21 mouse cellular contexts compared by ENCODE assay signal in the genomic region with DNA sequence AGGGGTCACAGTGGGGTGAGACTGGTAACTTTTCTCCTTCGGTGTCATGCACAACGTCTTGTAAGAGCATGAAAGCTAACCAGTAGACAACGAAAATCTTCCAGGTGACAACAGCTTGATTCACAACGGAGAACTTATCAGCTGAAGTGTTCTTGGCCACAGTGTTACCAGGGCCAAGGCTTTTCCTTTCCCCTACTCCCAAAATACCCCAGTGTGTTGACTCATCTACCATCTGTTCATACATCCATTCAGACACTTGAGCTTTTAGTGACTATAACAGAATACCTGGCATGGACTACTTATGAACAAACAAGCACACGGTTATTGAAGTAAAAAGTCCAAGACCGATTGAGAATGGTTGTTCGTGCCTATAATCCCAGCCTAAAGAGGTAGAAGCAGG.
DNase-seq lines count a peak whose midpoint lies in the region; ATAC-seq and TF ChIP-seq lines count a peak whose summit lies in the region.
"Had no signal": no experiment of that assay in that cellular context is flagged by ENCODE, and none has a peak within 500 bp of the region (broad histone marks: within the 10 kb centered on the region; RNA-seq: fewer than 3 reads in every experiment).

No protein-coding gene starts in this region.

- no peak overlapping the region for H3K9ac ChIP-seq in forebrain, embryonic 16.5 days (replicated peaks; ENCODE audit: low read depth, low read length)
- H3K9ac ChIP-seq: embryonic facial prominence, embryonic 12.5 days; forebrain, embryonic 15.5 days; heart, embryonic 13.5 days; hindbrain, embryonic 12.5 days had no signal

- no peak for TF ChIP-seq CTCF in cerebellum, adult 2 months (IDR thresholded peaks at IDR 0.05; ENCODE audit: borderline replicate concordance, insufficient read depth, low read depth, low read length)

- no peak for ATAC-seq in forebrain, embryonic 16.5 days
- ATAC-seq: activated CD4-positive, CD25-positive, alpha-beta regulatory T cell, adult 4 months; forebrain, embryonic 15.5 days; hindbrain, embryonic 16.5 days; inflammation-experienced regulatory T-cells, adult 6 months; intestine, postnatal 0 days had no signal

- peaks cover 14% of the 10 kb centered on the region; the same call in 1 of the 2 replicates for H3K4me1 ChIP-seq in cerebellum, adult 2 months (ENCODE audit: control insufficient read depth, insufficient read depth, low read length)
- H3K4me1 ChIP-seq in forebrain, embryonic 16.5 days (replicated peaks; ENCODE audit: control insufficient read depth, insufficient read depth, low read length): no peaks in the 10 kb centered on the region
- H3K4me1 ChIP-seq: embryonic facial prominence, embryonic 12.5 days; forebrain, embryonic 15.5 days had no signal

- H3K4me2 ChIP-seq in forebrain, embryonic 16.5 days (ENCODE audit: low read length): no peak overlapping the region
- H3K4me2 ChIP-seq: embryonic facial prominence, embryonic 12.5 days; forebrain, embryonic 15.5 days; heart, embryonic 13.5 days; hindbrain, embryonic 12.5 days had no signal

- H3K36me3 ChIP-seq in forebrain, embryonic 16.5 days (ENCODE audit: control insufficient read depth, insufficient read depth): no peaks in the 10 kb centered on the region
- H3K36me3 ChIP-seq: embryonic facial prominence, embryonic 12.5 days; forebrain, embryonic 15.5 days; heart, embryonic 13.5 days; hindbrain, embryonic 12.5 days had no signal

- DNase-seq in cerebellum, adult 11 months: peak; percentile 15
- DNase-seq in cerebellum, postnatal 10 days: no peak
- DNase-seq in brain, adult 2 months (ENCODE audit: low read depth, low spot score): peak; percentile 78
- DNase-seq in cerebellum, adult 2 months: peak; percentile 50 to 81
- DNase-seq in cerebellum, postnatal 25 days: peak; percentile 42 to 45
- DNase-seq in adrenal gland, postnatal 4 days (ENCODE audit: low spot score in 2 of 2): no peak
- DNase-seq: adrenal gland, adult 2 months; adrenal gland, postnatal 25 days; gastrocnemius, adult 2 months; gastrocnemius, postnatal 25 days; heart, postnatal 4 days; kidney, adult 8-10 months had no signal

- H3K9me3 ChIP-seq in forebrain, embryonic 16.5 days (ENCODE audit: control insufficient read depth, low read length): no peaks in the 10 kb centered on the region
- H3K9me3 ChIP-seq: embryonic facial prominence, embryonic 12.5 days; forebrain, embryonic 15.5 days; heart, embryonic 13.5 days; hindbrain, embryonic 12.5 days had no signal

- no peak overlapping the region for H3K4me3 ChIP-seq in cerebellum, adult 2 months (replicated peaks; ENCODE audit: insufficient read depth, low read depth, low read length)
- H3K4me3 ChIP-seq in forebrain, embryonic 16.5 days (replicated peaks; ENCODE audit: low read length): no peak overlapping the region
- H3K4me3 ChIP-seq: embryonic facial prominence, embryonic 12.5 days; forebrain, embryonic 15.5 days; gastrocnemius, adult 2 months; heart, embryonic 13.5 days; hindbrain, embryonic 12.5 days had no signal

- no peak overlapping the region for H3K27ac ChIP-seq in cerebellum, adult 2 months (ENCODE audit: insufficient read depth, low read length)
- H3K27ac ChIP-seq in forebrain, embryonic 16.5 days (ENCODE audit: low read length): no peak overlapping the region
- H3K27ac ChIP-seq: embryonic facial prominence, embryonic 12.5 days; forebrain, embryonic 15.5 days; gastrocnemius, adult 2 months; heart, embryonic 13.5 days; hindbrain, embryonic 12.5 days had no signal

- no peak for TF ChIP-seq POLR2A in cerebellum, adult 2 months (IDR thresholded peaks at IDR 0.05; ENCODE audit: borderline replicate concordance, insufficient read depth, low read length)

- H3K27me3 ChIP-seq in cerebellum, adult 2 months (ENCODE audit: control insufficient read depth, insufficient read depth, low read length): no peaks in the 10 kb centered on the region
- H3K27me3 ChIP-seq in forebrain, embryonic 16.5 days (replicated peaks; ENCODE audit: control insufficient read depth, insufficient read depth, low read length): no peaks in the 10 kb centered on the region
- H3K27me3 ChIP-seq: embryonic facial prominence, embryonic 12.5 days; forebrain, embryonic 15.5 days; heart, embryonic 13.5 days; hindbrain, embryonic 12.5 days had no signal

- WGBS in cerebellum, adult 2 months: 20% methylated on average over 7 of the region's 7 CpGs
- 88% methylated on average over 7 of the region's 7 CpGs for WGBS in forebrain, embryonic 16.5 days

Comparison
In these comparisons a context has a peak if more than half of its experiments do, and no peak if none do; other contexts are left out.
1. DNase-seq: peak in cerebellum, adult 11 months (single experiment), brain, adult 2 months (single experiment), cerebellum, adult 2 months (2 of 2) and cerebellum, postnatal 25 days (2 of 2); none in cerebellum, postnatal 10 days (0 of 2) and adrenal gland, postnatal 4 days (0 of 2).